Mouse (Mus musculus): ENCODE data around the gene Cep55.

- TF ChIP-seq CTCF (IDR thresholded peaks at IDR 0.05; ENCODE audit: borderline replicate concordance, control insufficient read depth, extremely low read depth, insufficient read depth, low read length, poor library complexity) (no peak), POLR2A (IDR thresholded peaks at IDR 0.05; ENCODE audit: control insufficient read depth, extremely low read depth, insufficient read depth, low read length, poor library complexity) (no peak)
Observed at GRCm38 (mm10) chr19:38112575-38112974, 57.8 kb downstream of the Cep55 start.

All from thymus, adult 2 months (tissue).